Mouse (Mus musculus) lung, adult 2 months (tissue): ENCODE results near the gene Pcdh9.

Experiments
- CTCF ChIP-seq: fragments of 200-500 bp; IDR thresholded peaks from 2 replicates; pipeline ENCODE4 v1.5.1; 2011; ENCODE audit warnings: mild to moderate bottlenecking, low read length, control low read depth; ENCODE audit not compliant: insufficient read depth
- POLR2A ChIP-seq: fragments of 200-500 bp; IDR thresholded peaks from 2 replicates; pipeline ENCODE4 v1.6.1; 2011; ENCODE audit warnings: low read depth, mild to moderate bottlenecking, control low read depth, low read length, borderline replicate concordance; ENCODE audit errors: extremely low read depth

DNA sequence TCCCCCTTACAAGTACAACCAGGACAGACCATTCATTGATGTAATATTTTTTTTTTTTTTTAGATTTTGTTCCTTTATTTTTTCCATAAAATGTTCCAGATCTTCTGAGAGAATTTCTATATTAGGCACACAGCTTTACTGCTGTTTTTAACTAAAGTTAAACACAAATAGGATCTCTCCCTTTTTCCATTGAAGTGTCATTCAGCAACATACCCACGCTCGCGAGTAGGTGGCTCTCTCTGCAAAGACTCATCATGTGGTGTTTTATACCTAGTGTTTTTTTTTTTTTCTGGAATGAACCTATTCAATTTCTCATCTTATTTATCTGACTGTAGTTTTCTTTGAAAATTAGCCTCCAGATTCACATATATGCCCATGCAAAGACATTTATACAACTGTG is 282.9 kb downstream of the Pcdh9 start:
- TF ChIP-seq CTCF: no peak
- TF ChIP-seq POLR2A: no peak
